Mouse (Mus musculus) CH12.LX (cell line): Measurements from ENCODE around the gene Rab43. TPM values are rescaled to one million over a fixed set of nuclear protein-coding genes. Genes with fewer than 3 reads are reported as not detected.
A peak's percentile ranks its signal among the peaks of the same experiment; 100 is the strongest.

Experiments
- DNase-seq: peaks from one replicate; pipeline ENCODE4 v3.0.0-alpha.2; 2013; ENCODE audit errors: extremely low read depth
- H3K27ac ChIP-seq: 2 replicates; pipeline ENCODE4 v1.5.1; 2012; ENCODE audit warnings: low read depth, mild to moderate bottlenecking, control low read depth, moderate library complexity; ENCODE audit not compliant: insufficient read depth
- H3K27me3 ChIP-seq: replicated peaks from 2 replicates; pipeline ENCODE3; 2012; ENCODE audit warnings: inconsistent platforms
- H3K36me3 ChIP-seq, 2 experiments: replicated peaks in 1 of 2; 2 replicates each; pipeline versions ENCODE3 to v1.6.1; 2012; ENCODE audit warnings: inconsistent platforms in 1 of 2, low read length in 1 of 2, mild to moderate bottlenecking in 1 of 2, mixed read lengths in 1 of 2, moderate library complexity in 1 of 2; ENCODE audit not compliant: control insufficient read depth in 1 of 2, insufficient read depth in 1 of 2
- H3K4me1 ChIP-seq, 2 experiments: 2 replicates each; pipeline ENCODE4 v1.6.1; 2012; ENCODE audit warnings: inconsistent platforms in 1 of 2, moderate library complexity in 1 of 2; ENCODE audit not compliant: insufficient read depth in 2 of 2, control insufficient read depth in 1 of 2
- H3K4me2 ChIP-seq: 2 replicates; pipeline ENCODE4 v1.6.1; 2012; ENCODE audit warnings: low read depth, mild to moderate bottlenecking, control low read depth; ENCODE audit not compliant: poor library complexity, insufficient read depth, severe bottlenecking
- H3K4me3 ChIP-seq, 3 experiments: fragments of 150-350 bp in 1 of 3; sonication (generic) in 1 of 3; replicated peaks in 1 of 3; 2 replicates each; pipeline versions ENCODE3 to v1.5.1; 2011 to 2012; ENCODE audit warnings: low read depth in 2 of 3, low read length in 2 of 3, mild to moderate bottlenecking in 2 of 3, moderate library complexity in 2 of 3, control low read depth in 1 of 3, improper control_type of control experiment in 1 of 3, inconsistent platforms in 1 of 3, mixed read lengths in 1 of 3; ENCODE audit not compliant: poor library complexity in 1 of 3
- H3K79me2 ChIP-seq: replicated peaks from 2 replicates; pipeline ENCODE4 v1.6.1; 2012; ENCODE audit warnings: mild to moderate bottlenecking, moderate library complexity; ENCODE audit not compliant: control insufficient read depth, poor library complexity, insufficient read depth, severe bottlenecking; ENCODE audit errors: extremely low read depth
- H3K9ac ChIP-seq: 2 replicates; pipeline ENCODE4 v1.6.1; 2012; ENCODE audit warnings: low read depth, mild to moderate bottlenecking, control low read depth, moderate library complexity; ENCODE audit not compliant: insufficient read depth
- H3K9me3 ChIP-seq: replicated peaks from 2 replicates; pipeline ENCODE3; 2012; ENCODE audit warnings: low read length, inconsistent platforms, mixed read lengths
- BHLHE40 ChIP-seq: IDR thresholded peaks from 2 replicates; pipeline ENCODE4 v1.6.1; 2011; ENCODE audit warnings: mild to moderate bottlenecking, low read depth, low read length, improper control_type of control experiment
- CHD1 ChIP-seq: IDR thresholded peaks from 2 replicates; pipeline ENCODE4 v1.6.1; 2012; ENCODE audit warnings: low read depth, low read length, improper control_type of control experiment, inconsistent platforms
- ELF1 ChIP-seq: IDR thresholded peaks from 2 replicates; pipeline ENCODE4 v1.6.1; 2014; ENCODE audit warnings: low read depth, mild to moderate bottlenecking, inconsistent platforms, low read length, improper control_type of control experiment
- HCFC1 ChIP-seq: IDR thresholded peaks from 2 replicates; pipeline ENCODE4 v1.6.1; 2012; ENCODE audit warnings: low read depth, mild to moderate bottlenecking, inconsistent platforms, low read length, improper control_type of control experiment
- JUND ChIP-seq: conservative IDR thresholded peaks from 2 replicates; pipeline ENCODE4 v1.6.1; 2011; ENCODE audit warnings: low read depth, low read length, improper control_type of control experiment
- KAT2A ChIP-seq: IDR thresholded peaks from 2 replicates; pipeline ENCODE4 v1.6.1; 2012; ENCODE audit warnings: low read length, improper control_type of control experiment, inconsistent platforms; ENCODE audit not compliant: insufficient replicate concordance
- MAFK ChIP-seq: IDR thresholded peaks from 2 replicates; pipeline ENCODE4 v1.6.1; 2011; ENCODE audit warnings: low read length, improper control_type of control experiment; ENCODE audit not compliant: insufficient replicate concordance
- MAX ChIP-seq: IDR thresholded peaks from 2 replicates; pipeline ENCODE4 v1.6.1; 2011; ENCODE audit warnings: low read length, improper control_type of control experiment
- MAZ ChIP-seq: IDR thresholded peaks from 2 replicates; pipeline ENCODE4 v1.6.1; 2012; ENCODE audit warnings: low read depth, mild to moderate bottlenecking, inconsistent platforms, low read length, improper control_type of control experiment, moderate library complexity
- MEF2A ChIP-seq: IDR thresholded peaks from 2 replicates; pipeline ENCODE4 v1.6.1; 2014; ENCODE audit warnings: low read depth, mild to moderate bottlenecking, inconsistent platforms, low read length, improper control_type of control experiment, borderline replicate concordance
- MXI1 ChIP-seq: IDR thresholded peaks from 2 replicates; pipeline ENCODE4 v1.6.1; 2011; ENCODE audit warnings: mild to moderate bottlenecking, low read depth, low read length, improper control_type of control experiment
- MYC ChIP-seq: IDR thresholded peaks from 2 replicates; pipeline ENCODE4 v1.6.1; 2011; ENCODE audit warnings: low read depth, mild to moderate bottlenecking, improper control_type of control experiment, low read length
- NELFE ChIP-seq: IDR thresholded peaks from 2 replicates; pipeline ENCODE4 v1.6.1; 2011; ENCODE audit warnings: low read depth, low read length, improper control_type of control experiment
- NRF1 ChIP-seq: IDR thresholded peaks from 2 replicates; pipeline ENCODE4 v1.6.1; 2014; ENCODE audit warnings: low read depth, mild to moderate bottlenecking, inconsistent platforms, low read length, improper control_type of control experiment, moderate library complexity
- PAX5 ChIP-seq: IDR thresholded peaks from 2 replicates; pipeline ENCODE4 v1.6.1; 2012; ENCODE audit warnings: low read length, inconsistent platforms, mixed read lengths
- RAD21 ChIP-seq: IDR thresholded peaks from 2 replicates; pipeline ENCODE4 v1.6.1; 2011; ENCODE audit warnings: low read depth, mild to moderate bottlenecking, low read length, improper control_type of control experiment, moderate library complexity
- TCF12 ChIP-seq: IDR thresholded peaks from 2 replicates; pipeline ENCODE4 v1.6.1; 2014; ENCODE audit warnings: low read depth, mild to moderate bottlenecking, inconsistent platforms, low read length, improper control_type of control experiment
- USF1 ChIP-seq: IDR thresholded peaks from 2 replicates; pipeline ENCODE4 v1.6.1; 2014; ENCODE audit warnings: low read depth, mild to moderate bottlenecking, inconsistent platforms, low read length, improper control_type of control experiment
- USF2 ChIP-seq: conservative IDR thresholded peaks from 2 replicates; pipeline ENCODE4 v1.6.1; 2011; ENCODE audit warnings: low read depth, low read length, improper control_type of control experiment
- ZC3H11A ChIP-seq: IDR thresholded peaks from 2 replicates; pipeline ENCODE4 v1.6.1; 2012; ENCODE audit warnings: low read depth, mild to moderate bottlenecking, inconsistent platforms, low read length, improper control_type of control experiment
- ZKSCAN1 ChIP-seq: IDR thresholded peaks from 2 replicates; pipeline ENCODE4 v1.6.1; 2012; ENCODE audit warnings: low read depth, inconsistent platforms, low read length, improper control_type of control experiment, borderline replicate concordance
- ZMIZ1 ChIP-seq: IDR thresholded peaks from 2 replicates; pipeline ENCODE4 v1.6.1; 2012; ENCODE audit warnings: low read depth, mild to moderate bottlenecking, inconsistent platforms, low read length, improper control_type of control experiment
- ZNF384 ChIP-seq: IDR thresholded peaks from 2 replicates; pipeline ENCODE4 v1.6.1; 2012; ENCODE audit warnings: low read depth, low read length, improper control_type of control experiment, inconsistent platforms
- dilution Hi-C: fragments of 300-500 bp; cut with MboI; formaldehyde crosslinking; loops from 2 replicates; pipeline ENCODE4 v1.14.3; 2020; ENCODE audit warnings: low sequenced_read_pairs; ENCODE audit not compliant: extremely low pct_unique_long_range_greater_than_20kb, extremely low pct_ligation_motif_present
- in situ Hi-C: fragments of 300-500 bp; cut with MboI; formaldehyde crosslinking; loops from 3 replicates; pipeline ENCODE4 v1.14.3; 2019; ENCODE audit warnings: low sequenced_read_pairs, low pct_ligation_motif_present, low pct_unique_long_range_greater_than_20kb, mixed read lengths
- polyA plus RNA-seq: library from polyadenylated mRNA; unstranded; fragments of >175 nt; gene quantifications from 2 replicates; pipeline ENCODE4 v1.2.1, GENCODE M21; 2012; ENCODE audit warnings: low read depth; ENCODE audit not compliant: insufficient read length
- total RNA-seq, 2 experiments: library from RNA; depleted of rRNA; stranded (reverse); fragments of 300-350 nt in 1 of 2; fragments of >200 nt in 1 of 2; gene quantifications; 2 replicates each; pipeline ENCODE4 v1.2.3; 2012 to 2014

The Rab43 gene
- total and polyA plus RNA-seq, 3 experiments: 4.3 to 23.4 (median 10.3) TPM

DNA sequence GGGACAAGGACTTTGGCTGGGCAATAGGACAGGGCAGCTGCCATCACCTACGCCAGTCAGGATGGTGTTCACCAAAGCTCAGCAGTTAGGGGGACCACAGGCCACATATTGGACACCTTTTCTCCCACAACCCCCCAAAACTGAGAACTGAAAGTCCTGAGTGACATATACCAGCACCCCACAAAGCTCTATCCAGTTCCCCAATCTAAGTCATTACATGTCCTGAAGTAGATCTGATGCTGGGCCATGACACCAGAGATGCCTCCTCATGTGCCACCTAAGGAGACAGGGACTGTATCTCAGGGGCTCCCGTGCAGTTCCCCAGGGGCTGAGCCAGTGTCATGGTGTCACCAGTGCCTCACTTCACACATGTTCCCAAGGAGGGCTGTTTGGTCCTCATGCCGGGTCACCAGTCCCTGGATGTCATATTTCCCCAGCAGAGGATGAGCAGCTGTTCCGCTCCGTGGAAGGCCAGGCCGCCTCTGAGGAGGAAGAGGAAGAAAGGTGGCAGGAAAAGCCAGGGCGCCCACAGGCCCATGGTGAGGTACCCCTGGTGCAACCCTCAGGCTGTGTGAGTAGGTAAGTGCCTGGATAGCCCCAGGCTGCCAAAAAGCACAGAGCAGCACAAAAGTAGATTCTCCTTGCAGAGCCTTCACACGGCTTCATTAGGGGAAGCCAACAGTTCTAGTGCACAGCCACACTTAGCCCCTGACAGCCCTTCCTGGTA, 61.6 kb downstream of the Rab43 start:
- DNase-seq: no peak
- Histone ChIP-seq H3K9ac (no peak overlapping the region), H3K27ac (no peak overlapping the region), H3K4me3 (no peak overlapping the region), H3K9me3 (no peaks in the 10 kb centered on the region), H3K79me2 (no peaks in the 10 kb centered on the region), H3K36me3 (peaks cover 0 to 2% of the 10 kb centered on the region in 2 experiments), H3K4me1 (peaks cover 16 to 64% of the 10 kb centered on the region in 2 experiments), H3K27me3 (peaks cover 2% of the 10 kb centered on the region), H3K4me2 (no peak overlapping the region)
- TF ChIP-seq NELFE: no peak
- no peak for TF ChIP-seq MYC
- TF ChIP-seq MAFK: no peak
- no peak for TF ChIP-seq MXI1
- TF ChIP-seq USF2: no peak
- no peak for TF ChIP-seq MAZ
- TF ChIP-seq ZMIZ1: no peak
- no peak for TF ChIP-seq BHLHE40
- TF ChIP-seq ZC3H11A: no peak
- TF ChIP-seq PAX5: no peak
- TF ChIP-seq TCF12: no peak
- TF ChIP-seq KAT2A: no peak
- TF ChIP-seq ZKSCAN1: no peak
- no peak for TF ChIP-seq RAD21
- no peak for TF ChIP-seq JUND
- no peak for TF ChIP-seq MEF2A
- dilution Hi-C loops (no loop called here), in situ Hi-C loops (no loop called here)

DNA sequence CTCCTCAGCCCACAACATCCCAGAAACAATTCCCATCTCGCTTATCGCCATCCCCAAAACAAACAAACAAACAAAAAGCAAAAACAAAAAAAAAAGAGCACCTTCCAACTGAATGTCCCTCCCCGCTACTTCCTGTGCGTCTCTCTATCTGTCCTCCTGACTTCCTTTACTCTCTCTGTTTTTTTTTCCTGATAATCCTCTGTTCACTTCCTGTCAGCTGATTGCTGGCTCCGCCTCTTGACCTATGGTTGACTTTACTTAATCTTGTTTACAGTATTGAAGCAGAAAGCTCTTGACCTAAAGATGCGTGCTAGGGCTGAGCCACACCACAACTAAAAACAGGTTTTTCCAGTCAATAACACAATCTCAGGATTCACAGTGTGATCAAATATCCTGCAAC, 63.4 kb downstream of the Rab43 start:
- Histone ChIP-seq H3K4me1 (peaks cover 11 to 60% of the 10 kb centered on the region in 2 experiments; a peak in 3 of 4 replicates), H3K36me3 (peaks cover 0 to 3% of the 10 kb centered on the region in 2 experiments), H3K4me2 (peak overlapping the region; percentile 27; the same call in 1 of the 2 replicates), H3K27ac (no peak overlapping the region), H3K4me3 (peak overlapping the region; percentile 23 to 54 (median 36)), H3K9me3 (no peaks in the 10 kb centered on the region), H3K9ac (0 out of 2 replicates have a peak overlapping the region, but pooled peaks have one; percentile 23), H3K79me2 (no peaks in the 10 kb centered on the region), H3K27me3 (peaks cover 2% of the 10 kb centered on the region)
- dilution Hi-C loops (no loop called here), in situ Hi-C loops (no loop called here)
- TF ChIP-seq USF2 (peak; percentile 49), USF1 (peak; percentile 66), ZMIZ1 (no peak), NRF1 (no peak), ZNF384 (peak; percentile 96), MYC (no peak), HCFC1 (peak; percentile 83), ELF1 (peak; percentile 76), MAX (peak; percentile 11; the same call in 1 of the 2 replicates), CHD1 (no peak), KAT2A (0 out of 2 replicates have a peak, but pooled peaks have one; percentile 24)
- DNase-seq: peak; percentile 72
